Mouse (Mus musculus) G1E (cell line): ENCODE data around the gene Amy1. TPM values are rescaled to one million over a fixed set of nuclear protein-coding genes. Genes with fewer than 3 reads are reported as not detected.
"Not testable (repeated sequence)": the region's sequence is repeated elsewhere in the genome, so short reads cannot be mapped to it uniquely, and the experiment has no call there.

ENCODE experiments used
- ATAC-seq: 2 replicates; pipeline ENCODE4 v1.8.0; 2016; ENCODE audit warnings: mild to moderate bottlenecking; ENCODE audit not compliant: insufficient number of reproducible peaks, poor library complexity, low FRiP score, severe bottlenecking; ENCODE audit errors: extremely low read depth
- DNase-seq: peaks from one replicate; pipeline ENCODE4 v3.0.0; 2012; ENCODE audit warnings: low spot score
- H3K27me3 ChIP-seq: 2 replicates; pipeline ENCODE4 v1.6.1; 2012; ENCODE audit warnings: mild to moderate bottlenecking, low read length, inconsistent platforms; ENCODE audit not compliant: insufficient read depth
- H3K36me3 ChIP-seq: replicated peaks from 2 replicates; pipeline ENCODE3; 2012; ENCODE audit warnings: mild to moderate bottlenecking, inconsistent platforms
- H3K4me1 ChIP-seq: 2 replicates; pipeline ENCODE4 v1.6.1; 2012; ENCODE audit warnings: low read depth, low read length, inconsistent platforms, mixed read lengths; ENCODE audit not compliant: insufficient read depth
- H3K4me3 ChIP-seq: 2 replicates; pipeline ENCODE4 v1.5.1; 2012; ENCODE audit warnings: low read depth, mild to moderate bottlenecking, inconsistent platforms, low read length, moderate library complexity, mixed read lengths
- H3K9me3 ChIP-seq: replicated peaks from 2 replicates; pipeline ENCODE4 v1.6.1; 2012; ENCODE audit warnings: inconsistent platforms
- CTCF ChIP-seq: IDR thresholded peaks from 2 replicates; pipeline ENCODE4 v1.5.1; 2012; ENCODE audit warnings: low read depth, low read length, inconsistent platforms, mixed read lengths
- GATA1 ChIP-seq: IDR thresholded peaks from 2 replicates; pipeline ENCODE4 v1.6.1; 2012; ENCODE audit warnings: borderline replicate concordance, low read length, inconsistent platforms, mixed read lengths
- GATA2 ChIP-seq: IDR thresholded peaks from 2 replicates; pipeline ENCODE4 v1.6.1; 2012; ENCODE audit warnings: low read depth, low read length, inconsistent platforms, borderline replicate concordance
- POLR2AphosphoS5 ChIP-seq: IDR thresholded peaks from 2 replicates; pipeline ENCODE4 v1.6.1; 2012; ENCODE audit warnings: low read depth, low read length, inconsistent platforms; ENCODE audit not compliant: insufficient replicate concordance
- TAL1 ChIP-seq: conservative IDR thresholded peaks from 2 replicates; pipeline ENCODE4 v1.6.1; 2012; ENCODE audit warnings: low read depth, low read length, inconsistent platforms, mixed read lengths
- polyA plus RNA-seq: library from polyadenylated mRNA; stranded (reverse); fragments of >175 nt; gene quantifications from 2 replicates; pipeline ENCODE4 v1.2.3, GENCODE M21; 2012
- total RNA-seq, 2 experiments: library from RNA; stranded (forward) in 1 of 2; stranded (reverse) in 1 of 2; fragments of 200-1000 nt in 1 of 2; fragments of >200 nt in 1 of 2; fragmentation: Nextera tagmentation in 1 of 2; gene quantifications; 2 replicates each; pipeline ENCODE4 v1.2.3; 2014 to 2017

Amy1 gene
- 0.60 and 4.5 TPM in 2 replicates for total RNA-seq (2014; fragmentation: Nextera tagmentation)
- 2.3 and 2.7 TPM in 2 replicates for total RNA-seq (2017)
- 0.06 and 0.13 TPM in 2 replicates for polyA plus RNA-seq

- Histone ChIP-seq H3K36me3 (peaks cover 32% of the 10 kb centered on the region), H3K9me3 (no peaks in the 10 kb centered on the region), H3K27me3 (no peaks in the 10 kb centered on the region), H3K4me3 (no peak within 1 kb of the TSS), H3K4me1 (no peaks in the 10 kb centered on the region)
- no peak for ATAC-seq
- no peak for TF ChIP-seq CTCF
- TF ChIP-seq POLR2AphosphoS5: no peak
- no peak for TF ChIP-seq TAL1
- no peak for TF ChIP-seq GATA1
- TF ChIP-seq GATA2: no peak
- DNase-seq: no peak
Measured at GRCm38 (mm10) chr3:113606599-113606998, at the start of gene Amy1. TSS of gene Amy1 (minus strand) at chr3:113606699.

DNA sequence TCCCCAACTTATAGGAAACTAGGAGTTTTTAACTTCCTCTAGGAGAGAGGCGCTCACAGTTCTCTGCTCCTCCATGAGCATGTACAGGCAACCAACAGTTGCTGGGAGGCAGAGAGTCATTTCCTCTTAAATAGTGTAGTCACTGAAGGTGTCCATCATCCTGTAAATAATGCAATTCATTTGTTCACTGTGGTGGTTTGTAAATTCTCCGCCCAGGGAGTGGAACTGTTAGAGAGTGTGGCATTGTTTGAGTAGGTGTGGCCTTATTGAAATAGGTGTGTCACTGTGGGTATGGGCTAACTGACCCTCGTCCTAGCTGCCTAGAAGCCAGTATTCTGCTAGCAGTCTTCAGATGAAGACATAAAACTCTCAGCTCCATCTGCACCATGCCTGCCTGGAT lies 47.8 kb upstream of the Amy1 start:
- TF ChIP-seq POLR2AphosphoS5 (no peak), GATA1 (no peak), GATA2 (no peak), TAL1 (no peak), CTCF (no peak)
- ATAC-seq: no peak

DNA sequence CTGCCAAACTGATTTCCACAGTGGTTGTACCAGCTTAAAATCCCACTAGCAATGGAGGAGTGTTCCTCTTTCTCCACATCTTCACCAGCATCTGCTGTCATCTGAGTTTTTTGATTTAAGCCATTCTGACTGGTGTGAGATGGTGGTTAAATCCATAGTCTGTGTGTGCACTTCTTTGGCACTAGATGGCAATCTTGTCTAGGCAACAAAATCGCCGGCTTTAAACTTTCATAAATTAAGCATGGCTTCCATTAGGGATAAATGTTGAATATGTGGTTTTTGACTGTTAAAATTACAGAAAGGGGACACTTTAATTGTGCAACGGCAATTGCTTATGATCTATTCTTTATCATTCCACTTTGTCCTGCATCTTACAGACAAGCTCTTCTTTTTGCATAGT lies 44.9 kb upstream of the Amy1 start:
- H3K4me1 ChIP-seq, H3K9me3 ChIP-seq, H3K27me3 ChIP-seq, DNase-seq, H3K36me3 ChIP-seq, H3K4me3 ChIP-seq, ATAC-seq: not testable (repeated sequence)

More for the DNA sequence above, 47.8 kb upstream of the Amy1 start:
- H3K27me3 ChIP-seq: no peaks in the 10 kb centered on the region
- H3K9me3 ChIP-seq: no peaks in the 10 kb centered on the region
- DNase-seq: no peak
- H3K4me3 ChIP-seq: no peak overlapping the region
- no peaks in the 10 kb centered on the region for H3K4me1 ChIP-seq
- no peaks in the 10 kb centered on the region for H3K36me3 ChIP-seq

DNA sequence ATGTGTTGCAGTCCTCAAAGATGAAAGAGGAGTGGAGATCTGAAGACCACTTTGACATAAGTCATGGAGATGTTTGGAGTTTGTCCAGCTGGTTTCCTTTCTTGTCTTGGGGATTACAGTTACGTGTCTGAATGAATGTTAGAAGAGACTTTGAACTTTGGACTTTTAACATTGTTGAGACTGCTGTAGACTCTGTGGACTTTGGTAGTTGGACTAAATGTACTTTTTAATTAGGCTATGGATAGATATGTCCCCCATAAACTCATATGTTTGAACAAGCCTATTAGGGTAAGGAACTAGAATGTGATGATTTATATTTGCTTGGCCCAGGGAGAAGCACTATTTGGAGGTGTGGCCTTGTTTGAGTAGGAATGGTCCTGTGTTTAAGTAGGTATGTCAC lies 33.0 kb upstream of the Amy1 start:
- no peak for TF ChIP-seq CTCF
- TF ChIP-seq TAL1: no peak
- TF ChIP-seq POLR2AphosphoS5: no peak
- TF ChIP-seq GATA1: no peak
- TF ChIP-seq GATA2: no peak
- Histone ChIP-seq H3K27me3 (no peaks in the 10 kb centered on the region), H3K4me1 (no peaks in the 10 kb centered on the region), H3K4me3 (no peak overlapping the region), H3K36me3 (no peaks in the 10 kb centered on the region), H3K9me3 (no peaks in the 10 kb centered on the region)
- no peak for ATAC-seq
- DNase-seq: no peak

- TF ChIP-seq TAL1 (no peak), CTCF (no peak), GATA2 (no peak), POLR2AphosphoS5 (no peak), GATA1 (no peak)
- H3K4me3 ChIP-seq: no peak overlapping the region
- H3K9me3 ChIP-seq: no peaks in the 10 kb centered on the region
- ATAC-seq (no peak), DNase-seq (no peak)
- H3K4me1 ChIP-seq: peaks cover 15% of the 10 kb centered on the region
- H3K27me3 ChIP-seq: no peaks in the 10 kb centered on the region
- H3K36me3 ChIP-seq: no peaks in the 10 kb centered on the region
Measured at GRCm38 (mm10) chr3:113634220-113634619, 27.7 kb upstream of the Amy1 start.

GRCm38 (mm10) chr3:113631611-113632010 lies 25.1 kb upstream of the Amy1 start:
- Histone ChIP-seq H3K27me3 (no peaks in the 10 kb centered on the region), H3K4me1 (peaks cover 15% of the 10 kb centered on the region), H3K4me3 (no peak overlapping the region), H3K9me3 (no peaks in the 10 kb centered on the region), H3K36me3 (peaks cover 6% of the 10 kb centered on the region)
- DNase-seq (no peak), ATAC-seq (no peak)
- TF ChIP-seq TAL1 (peak; percentile 25; the same call in 1 of the 2 replicates), GATA1 (no peak)

DNA sequence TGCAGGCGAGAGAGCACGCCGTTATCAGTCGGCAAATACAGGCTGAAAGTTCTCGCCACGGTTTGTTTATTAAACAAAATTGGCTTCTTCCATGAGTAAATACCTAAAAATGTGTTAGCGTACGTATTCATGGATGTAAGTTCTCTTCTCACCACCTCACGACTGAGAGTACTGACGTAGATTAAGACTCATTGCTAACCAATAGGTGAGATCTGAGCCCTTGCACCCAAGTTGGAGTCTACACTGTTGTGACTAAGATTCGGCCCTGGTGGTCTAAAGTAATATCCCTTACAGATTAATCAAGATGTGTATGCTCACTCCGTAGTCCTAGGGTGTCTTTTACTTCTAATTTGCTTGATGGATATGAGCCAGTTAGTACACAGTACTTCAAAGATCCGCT lies 24.1 kb upstream of the Amy1 start:
- ATAC-seq (peak; percentile 43; the same call in 1 of the 2 replicates), DNase-seq (peak; percentile 6)
- no peaks in the 10 kb centered on the region for H3K27me3 ChIP-seq
- H3K4me3 ChIP-seq: peak overlapping the region; percentile 82
- peaks cover 15% of the 10 kb centered on the region for H3K4me1 ChIP-seq
- TF ChIP-seq GATA1: no peak
- no peak for TF ChIP-seq TAL1
- TF ChIP-seq GATA2: no peak
- TF ChIP-seq POLR2AphosphoS5: no peak
- TF ChIP-seq CTCF: no peak
- H3K9me3 ChIP-seq: no peaks in the 10 kb centered on the region
- H3K36me3 ChIP-seq: peaks cover 11% of the 10 kb centered on the region
